Mouse (Mus musculus) layer of hippocampus, adult 11-12 months (tissue): ENCODE measurements around the gene Nubp2.

Experiments used
- DNase-seq: peaks from one replicate; pipeline ENCODE4 v3.0.0; 2022; ENCODE audit warnings: low spot score

Nubp2 gene

DNA sequence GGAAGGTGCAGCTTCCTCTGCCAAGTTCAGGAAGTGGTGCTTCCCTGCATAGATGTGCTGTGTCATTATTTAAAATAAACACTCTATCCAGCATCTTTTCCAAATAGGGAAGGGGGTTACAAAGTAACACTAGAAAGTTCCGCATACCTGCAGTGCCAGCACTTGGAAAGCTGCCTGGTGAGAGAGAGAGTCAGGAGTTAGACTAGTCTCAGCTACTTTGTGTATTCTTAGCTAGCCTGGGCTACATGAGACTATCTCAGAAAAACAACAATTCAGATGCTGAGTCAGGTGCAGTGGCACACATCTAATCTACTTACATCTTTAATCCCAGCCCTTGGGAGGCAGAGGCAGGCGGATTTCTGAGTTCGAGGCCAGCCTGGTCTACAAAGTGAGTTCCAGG lies 24.4 kb downstream of the Nubp2 start:
- no peak for DNase-seq

DNA sequence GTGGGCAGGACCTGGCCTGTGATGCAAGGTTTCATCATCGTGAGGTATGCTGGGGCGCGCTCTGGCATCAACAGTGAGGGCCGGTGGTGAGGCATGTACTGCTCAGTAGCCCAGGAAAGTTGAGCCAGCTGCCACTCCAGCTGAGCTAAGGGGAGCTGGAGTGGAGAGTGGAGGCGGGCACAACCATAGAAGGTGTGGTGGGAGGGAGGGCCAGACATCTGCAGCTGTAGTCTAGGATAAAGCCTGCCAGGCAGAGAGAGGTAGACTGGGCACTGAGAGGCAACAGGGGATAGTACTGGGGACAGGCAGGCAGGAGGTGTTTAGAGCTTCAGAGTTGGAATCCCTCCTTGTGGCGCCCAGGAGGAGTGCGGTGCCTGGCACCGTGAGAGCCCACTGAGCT lies 26.1 kb downstream of the Nubp2 start:
- no peak for DNase-seq

DNA sequence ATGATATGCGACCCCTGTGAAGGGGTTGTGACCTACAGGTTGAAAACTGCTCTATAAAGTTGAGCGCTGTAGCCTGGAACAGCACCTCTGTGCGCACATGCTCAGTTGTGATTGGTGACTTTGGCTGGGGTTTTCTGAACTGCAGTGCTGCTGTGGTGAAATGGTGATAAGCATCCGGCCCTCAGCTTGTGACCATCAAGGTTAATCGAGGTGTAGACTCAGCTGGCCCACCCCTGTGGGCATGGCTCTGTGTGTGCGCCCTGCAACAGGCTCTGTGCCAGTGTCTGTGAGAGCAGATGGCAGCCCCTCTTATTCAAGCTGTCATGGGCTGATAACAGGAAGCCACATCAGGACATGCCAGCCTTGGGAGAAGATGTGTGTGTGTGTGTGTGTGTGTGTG lies 27.2 kb downstream of the Nubp2 start:
- peak; percentile 48 for DNase-seq

DNA sequence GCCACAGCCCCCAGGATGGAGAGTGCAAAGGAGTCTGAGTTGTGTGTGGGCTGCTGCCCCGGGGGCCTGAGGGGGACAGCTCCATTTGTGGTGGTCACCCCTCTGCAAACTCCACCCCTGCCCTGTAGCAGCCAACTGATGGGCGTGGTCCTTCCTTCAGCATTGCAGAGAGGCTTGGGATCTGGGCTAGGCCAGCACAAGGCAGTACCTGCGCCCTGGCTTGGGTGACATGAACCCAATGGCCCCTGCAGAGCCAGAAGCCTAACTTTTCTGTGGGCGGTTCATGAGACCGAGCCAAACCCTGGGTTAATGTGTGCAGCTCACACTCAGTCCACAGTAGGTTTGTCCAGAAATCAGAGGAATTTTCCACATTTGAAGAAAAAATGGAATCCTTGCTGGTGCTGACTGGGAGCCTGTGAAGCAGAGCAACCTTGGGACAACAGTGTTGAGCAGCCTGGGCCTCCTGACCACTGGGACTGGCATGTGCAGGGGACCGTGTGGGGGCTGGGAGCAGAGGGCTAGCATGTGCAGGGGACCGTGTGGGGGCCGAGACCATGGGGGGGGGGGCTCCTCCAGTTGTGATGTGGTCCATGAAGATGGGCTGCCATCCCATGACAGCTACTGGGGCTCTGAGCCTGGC lies 28.2 kb downstream of the Nubp2 start:
- no peak for DNase-seq

DNA sequence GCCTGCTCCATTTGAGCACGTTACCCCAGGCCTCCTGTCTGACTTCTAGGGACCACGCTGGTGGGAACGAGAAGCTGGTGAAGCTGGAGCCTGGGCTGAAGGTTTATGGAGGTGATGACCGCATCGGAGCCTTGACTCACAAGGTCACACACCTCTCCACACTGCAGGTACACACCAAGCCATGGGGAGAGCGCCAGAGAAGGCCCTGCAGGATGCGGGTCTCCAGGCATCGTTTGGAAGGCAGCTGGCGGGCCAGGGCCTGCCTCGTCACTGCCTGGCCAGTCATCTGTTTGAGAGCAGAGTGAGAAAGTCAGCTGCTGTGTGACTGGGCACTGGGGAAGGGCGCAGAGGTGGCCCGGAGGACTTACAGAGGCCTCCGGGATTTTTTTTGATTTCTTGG lies 29.6 kb downstream of the Nubp2 start:
- no peak for DNase-seq

DNA sequence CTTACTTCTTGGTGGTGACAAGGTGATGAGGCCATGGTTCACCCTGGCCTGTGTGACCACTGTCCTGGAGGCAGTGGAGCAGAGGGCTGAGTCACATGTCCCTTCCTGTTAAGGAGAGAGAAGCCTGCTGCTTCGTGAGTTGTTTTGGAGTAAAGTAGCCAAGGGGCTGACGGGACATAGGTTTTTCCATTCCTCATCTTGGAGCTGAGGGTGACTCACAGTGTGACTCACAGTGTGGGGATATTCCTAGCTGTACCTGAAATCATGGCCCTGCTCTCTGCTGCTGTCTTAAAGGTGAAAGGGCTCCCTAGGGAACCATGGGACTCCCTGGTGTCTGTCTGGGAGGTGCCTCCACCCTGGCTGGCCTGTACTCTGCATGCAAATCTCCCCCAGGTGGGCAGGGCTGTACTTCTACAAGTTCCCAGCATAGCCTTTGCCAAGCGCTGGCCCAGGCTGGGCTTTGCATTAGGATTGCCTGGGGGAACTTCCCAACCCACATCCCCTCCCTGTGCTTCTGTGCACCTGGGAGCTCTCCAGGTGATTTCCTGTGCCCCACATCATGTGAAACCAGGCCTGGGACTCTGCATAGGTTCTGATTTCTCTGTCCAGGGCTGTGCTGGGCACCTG lies 30.2 kb downstream of the Nubp2 start:
- no peak for DNase-seq

DNA sequence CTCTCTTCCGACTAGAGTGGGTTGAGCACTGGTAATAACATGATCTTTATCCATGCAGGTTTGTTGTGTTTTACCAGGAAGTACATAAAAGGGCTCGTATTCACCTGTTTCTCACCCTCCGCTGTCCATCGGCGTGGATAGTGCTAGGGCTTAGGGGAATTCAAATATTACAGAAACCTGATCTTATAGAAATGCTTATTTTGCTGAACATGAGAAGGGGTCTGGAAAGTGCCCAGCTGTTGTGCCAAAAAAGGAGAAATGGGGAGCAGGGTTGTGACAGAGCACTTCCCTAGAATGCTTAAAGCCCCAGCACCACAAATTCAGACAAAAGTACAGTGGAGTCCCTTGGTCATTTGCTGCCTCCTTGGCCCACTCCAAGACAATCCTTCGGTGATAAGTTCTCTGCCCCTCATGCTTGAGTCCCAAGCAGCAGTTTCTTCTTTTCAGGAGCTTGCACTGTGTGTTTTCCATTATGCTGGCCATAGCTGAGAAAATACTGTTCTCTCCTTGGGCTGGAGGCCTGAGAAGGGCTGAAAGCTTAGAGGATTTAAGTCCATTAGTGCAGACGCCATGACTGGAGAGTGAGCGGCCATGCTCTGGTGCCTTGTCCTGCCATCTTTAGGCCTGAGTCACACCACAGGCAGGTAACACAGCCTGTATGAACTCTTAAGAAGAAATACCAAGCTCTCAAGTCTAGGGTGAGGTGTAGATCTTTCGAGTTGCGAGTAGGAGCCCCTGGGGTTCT lies 34.6 kb downstream of the Nubp2 start:
- DNase-seq, result no peak

DNA sequence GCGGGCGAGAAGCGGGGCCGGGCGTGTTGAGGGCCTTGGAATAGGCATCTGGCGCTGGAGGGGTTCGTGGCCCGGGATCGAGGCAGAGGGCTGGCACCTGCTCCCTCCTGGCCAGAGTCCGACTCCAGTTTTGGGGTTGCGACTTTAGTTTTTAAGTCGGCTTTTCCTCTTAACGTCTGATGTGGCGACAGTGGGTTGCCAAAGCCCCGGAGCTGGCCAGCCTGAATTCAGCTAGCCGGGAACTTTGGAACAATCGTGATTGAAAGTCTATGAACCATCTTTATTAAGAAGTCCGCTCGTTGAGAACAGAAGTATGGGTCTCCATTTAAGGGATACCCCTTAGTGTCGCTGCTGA lies 35.4 kb downstream of the Nubp2 start:
- DNase-seq, result no peak

DNA sequence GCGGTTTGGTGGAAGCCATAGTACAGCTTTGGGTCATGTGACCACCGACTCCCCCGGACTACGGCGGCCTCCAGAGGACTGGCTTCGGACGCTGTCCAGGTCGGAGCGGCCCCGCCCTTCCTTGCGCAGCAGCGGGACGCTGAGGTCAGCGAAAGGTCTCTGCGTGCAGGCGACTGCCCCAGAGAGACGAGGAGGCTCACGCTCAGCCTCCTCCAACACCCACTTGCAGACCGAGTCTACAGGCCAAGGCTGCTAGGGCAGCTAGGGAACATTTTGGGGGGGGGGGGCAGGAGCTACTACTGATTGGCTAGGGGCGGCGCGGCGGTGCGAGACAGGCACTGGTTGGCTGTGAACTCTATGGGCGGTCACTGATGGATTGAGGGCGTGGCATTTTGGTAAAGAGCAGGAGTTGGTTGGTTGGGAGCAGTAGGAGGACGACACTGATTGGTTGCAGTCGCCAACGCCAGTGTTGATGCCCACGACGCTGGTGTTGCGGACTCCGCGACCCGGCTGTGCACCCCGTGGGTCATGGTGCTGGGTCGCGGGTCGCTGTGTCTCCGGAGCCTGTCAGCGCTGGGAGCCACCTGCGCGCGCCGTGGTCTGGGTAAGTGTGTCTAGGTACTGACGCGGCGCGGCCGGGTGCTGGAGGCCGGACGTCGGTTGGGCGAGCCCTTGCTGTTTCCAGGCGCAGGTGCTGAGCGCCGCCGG lies 35.9 kb downstream of the Nubp2 start, which contains the start of gene Fahd1:
Gene Fahd1, minus strand, starts transcription at position 300 of the 708 bp plus-strand sequence.
- peak; percentile 97 for DNase-seq

DNA sequence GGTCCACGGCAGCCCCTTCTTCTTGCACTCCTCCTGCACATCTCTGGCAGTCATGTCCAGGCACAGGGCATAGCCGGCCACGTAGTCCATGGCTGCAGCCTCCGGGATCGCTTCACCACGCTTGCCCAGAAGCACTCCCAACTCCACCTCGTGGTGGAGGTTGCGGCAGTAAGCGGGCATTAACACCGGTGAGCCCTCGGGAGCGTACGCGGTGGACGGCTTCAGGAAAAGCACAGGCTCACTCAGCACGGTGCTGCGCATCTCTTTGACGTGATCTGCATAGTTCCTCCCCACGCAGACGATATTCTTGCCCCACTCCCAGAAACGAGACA lies 36.5 kb downstream of the Nubp2 start:
- no peak for DNase-seq

DNA sequence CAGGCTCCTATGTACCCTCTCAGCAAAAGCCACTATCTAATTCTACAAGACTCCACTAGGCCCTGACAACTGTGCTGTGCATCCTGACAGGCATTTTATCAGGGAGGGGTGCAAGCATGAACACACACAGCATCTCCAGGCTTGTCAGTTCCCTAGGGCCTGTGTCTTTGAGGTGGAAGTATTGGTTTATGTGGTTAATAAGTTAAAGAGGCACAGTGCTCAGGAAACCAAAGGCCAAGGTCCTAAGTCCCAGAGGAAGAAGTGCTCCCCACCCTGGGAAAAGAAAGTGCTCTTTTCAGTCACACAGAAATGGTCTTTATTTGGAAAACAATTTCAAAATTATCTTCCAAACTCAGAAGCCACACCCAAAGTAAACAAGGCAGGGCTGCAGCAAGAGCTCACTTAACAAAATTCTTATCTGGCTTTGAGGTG lies 37.5 kb downstream of the Nubp2 start:
- no peak for DNase-seq

DNA sequence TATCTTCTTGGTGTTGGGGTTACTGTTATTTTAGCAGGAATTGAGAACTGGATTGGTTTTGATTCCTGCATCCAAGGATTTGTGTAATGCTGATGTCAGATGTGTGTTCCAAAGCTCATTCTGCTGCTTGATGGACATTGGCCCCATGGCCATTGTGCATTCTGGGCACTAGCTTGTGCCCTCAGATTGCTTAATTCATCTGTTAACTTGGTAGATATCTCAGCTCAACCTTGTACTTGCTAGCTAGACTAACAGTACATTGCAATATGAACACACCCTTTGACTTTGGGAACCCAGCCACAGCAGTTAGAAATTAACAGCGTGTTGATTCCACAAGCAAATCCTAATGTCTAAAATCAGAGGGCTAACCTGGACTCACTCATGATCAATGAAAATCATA lies 38.8 kb downstream of the Nubp2 start:
- no peak for DNase-seq

DNA sequence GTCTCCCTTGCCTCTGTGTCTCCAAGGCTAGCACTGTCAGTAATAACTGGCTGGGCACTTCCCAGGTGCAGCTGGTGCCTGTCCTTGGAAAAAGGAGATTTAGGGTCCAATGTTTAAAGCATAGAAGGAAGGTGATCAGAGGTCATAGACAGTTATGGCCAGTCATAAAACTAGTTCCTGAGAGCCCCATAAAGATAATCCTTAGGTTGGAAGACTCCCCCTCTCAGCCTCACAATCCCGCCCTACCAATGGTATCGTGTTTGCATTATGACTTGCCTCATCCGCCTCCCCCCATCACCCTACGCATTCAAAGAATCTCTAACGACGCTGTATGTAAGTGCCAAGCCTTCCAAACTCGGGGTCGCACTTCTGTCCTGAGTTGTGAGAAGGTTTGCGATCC lies 41.6 kb downstream of the Nubp2 start:
- DNase-seq, result no peak

DNA sequence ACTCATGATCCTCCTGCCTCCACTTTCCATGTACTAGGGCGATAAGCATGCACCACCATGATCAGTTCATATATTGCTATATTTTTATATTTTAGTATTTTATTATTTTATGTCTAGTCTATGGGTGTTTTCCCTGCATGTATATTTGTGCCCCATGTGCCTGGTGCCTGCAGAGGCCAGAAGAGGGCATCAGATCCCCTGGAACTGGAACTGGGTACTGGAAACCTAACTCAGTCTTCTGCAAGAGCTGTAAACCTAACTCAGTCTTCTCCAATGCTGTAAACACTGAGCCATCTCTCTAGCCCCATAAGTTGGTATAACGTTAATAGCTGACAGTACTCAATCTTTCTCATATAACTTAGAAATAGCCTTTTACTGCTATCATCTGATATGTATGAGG lies 43.5 kb downstream of the Nubp2 start:
- no peak for DNase-seq

DNA sequence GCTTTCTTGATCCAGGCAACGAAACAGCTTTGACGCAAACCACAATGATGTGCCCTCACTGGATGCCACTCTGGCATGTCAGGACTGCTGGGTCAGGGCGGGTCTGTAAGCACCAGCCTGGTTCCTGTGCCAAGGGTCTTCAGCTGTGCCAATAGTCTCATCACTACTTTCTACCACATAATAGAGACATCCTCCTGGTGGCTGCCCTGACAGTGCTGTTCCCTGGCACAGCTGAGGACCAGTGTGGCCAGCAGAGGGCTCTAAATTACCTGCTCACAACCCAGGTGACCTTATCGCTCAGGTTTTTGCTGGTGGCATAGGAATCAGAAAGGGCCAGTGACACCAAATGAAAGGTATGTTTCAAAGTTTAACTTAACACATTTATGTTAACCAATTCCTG lies 45.0 kb downstream of the Nubp2 start:
- no peak for DNase-seq

DNA sequence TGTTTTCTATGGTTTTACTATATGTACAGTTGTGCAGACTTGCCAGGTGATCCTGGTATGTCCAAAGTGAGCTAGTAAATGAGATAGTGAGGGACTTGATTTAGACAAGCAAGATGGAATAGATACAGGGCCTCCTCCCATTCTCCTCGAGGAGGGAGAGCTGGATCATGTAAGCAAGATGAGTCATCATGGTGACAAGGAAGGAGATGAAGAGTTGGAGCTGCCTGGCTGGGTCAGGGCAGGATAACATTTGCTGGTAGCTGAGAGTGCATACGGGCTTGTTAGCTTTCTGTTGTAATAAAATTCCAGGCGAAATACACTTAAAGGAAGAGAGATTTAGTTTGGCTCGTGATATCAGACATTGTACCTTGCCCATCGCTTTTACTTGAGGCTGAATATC lies 45.8 kb downstream of the Nubp2 start:
- no peak for DNase-seq

DNA sequence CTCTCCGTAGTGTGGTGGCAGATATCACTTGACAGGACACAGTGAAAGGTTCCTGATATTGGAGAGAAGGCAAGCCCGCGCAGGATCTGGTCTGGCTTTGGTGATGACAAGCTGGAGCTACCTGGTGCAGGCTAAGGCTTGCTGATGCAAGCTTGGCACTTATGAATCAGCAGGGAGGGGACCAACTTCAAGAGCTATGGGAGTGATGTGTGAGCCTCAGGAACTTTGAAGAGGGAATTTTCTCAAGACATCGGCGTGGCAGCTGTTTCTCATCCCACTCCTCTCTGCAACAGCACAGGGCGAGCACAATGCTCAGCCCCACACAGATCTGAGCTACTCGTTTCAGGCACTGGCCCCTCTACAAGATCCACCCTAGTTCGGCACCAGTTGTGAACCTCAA lies 46.3 kb downstream of the Nubp2 start, which contains the start of gene Hagh:
Gene Hagh, plus strand, starts transcription at position 302 of the 400 bp plus-strand sequence.
- no peak for DNase-seq
